Mouse (Mus musculus): ENCODE data around the gene Ros1. TPM values are rescaled to one million over a fixed set of nuclear protein-coding genes. Genes with fewer than 3 reads are reported as not detected.

Gene Ros1
- polyA plus RNA-seq, 1 experiment from 2014 or later = not detected

GRCm38 (mm10) chr10:52029421-52030080, 165.5 kb downstream of the Ros1 start:
- ATAC-seq (ENCODE audit: extremely low read depth, insufficient number of reproducible peaks, low FRiP score, low TSS enrichment) = no peak
- Histone ChIP-seq H3K27me3 (replicated peaks) (peaks cover 81% of the 10 kb centered on the region), H3K9ac (no peak overlapping the region), H3K4me2 (peak overlapping the region; percentile 51), H3K4me3 (peak overlapping the region; percentile 24), H3K4me1 (peaks cover 13% of the 10 kb centered on the region; the same call in 1 of the 2 replicates), H3K9me3 (no peaks in the 10 kb centered on the region), H3K27ac (replicated peaks) (no peak overlapping the region), H3K36me3 (no peaks in the 10 kb centered on the region)
- WGBS = 2% methylated on average over 10 of the region's 10 CpGs

- no peak overlapping the region for H3K4me3 ChIP-seq
- H3K9me3 ChIP-seq = no peaks in the 10 kb centered on the region
- no peaks in the 10 kb centered on the region for H3K36me3 ChIP-seq
- no peak overlapping the region for H3K9ac ChIP-seq
- 4% methylated on average over 11 of the region's 11 CpGs for WGBS
- no peak overlapping the region for H3K27ac ChIP-seq (replicated peaks)
- peaks cover 13% of the 10 kb centered on the region; the same call in 1 of the 2 replicates for H3K4me1 ChIP-seq
- no peak for ATAC-seq (ENCODE audit: extremely low read depth, insufficient number of reproducible peaks, low FRiP score, low TSS enrichment)
- peak overlapping the region; percentile 51 for H3K4me2 ChIP-seq
- peaks cover 89% of the 10 kb centered on the region for H3K27me3 ChIP-seq (replicated peaks)
These were observed 166.3 kb downstream of the Ros1 start for GRCm38 (mm10) chr10:52028561-52029370.

- peak overlapping the region; percentile 79 for H3K4me2 ChIP-seq
- peak overlapping the region; percentile 52 for H3K4me3 ChIP-seq
- no peak overlapping the region for H3K27ac ChIP-seq (replicated peaks)
- H3K36me3 ChIP-seq = no peaks in the 10 kb centered on the region
- H3K27me3 ChIP-seq (replicated peaks) = peaks cover 99% of the 10 kb centered on the region
- no peaks in the 10 kb centered on the region for H3K9me3 ChIP-seq
- peaks cover 21% of the 10 kb centered on the region for H3K4me1 ChIP-seq
- H3K9ac ChIP-seq = peak overlapping the region; percentile 60
- ATAC-seq (ENCODE audit: extremely low read depth, insufficient number of reproducible peaks, low FRiP score, low TSS enrichment) = no peak
- WGBS = 1% methylated on average over 61 of the region's 68 CpGs
These were observed 167.6 kb downstream of the Ros1 start for GRCm38 (mm10) chr10:52027161-52028035.

- H3K9ac ChIP-seq = no peak overlapping the region
- no peak overlapping the region for H3K4me2 ChIP-seq
- no peaks in the 10 kb centered on the region for H3K36me3 ChIP-seq
- no peak overlapping the region for H3K27ac ChIP-seq (replicated peaks)
- peaks cover 27% of the 10 kb centered on the region for H3K4me1 ChIP-seq
- H3K4me3 ChIP-seq = no peak overlapping the region
- ATAC-seq (ENCODE audit: extremely low read depth, insufficient number of reproducible peaks, low FRiP score, low TSS enrichment) = no peak
- H3K27me3 ChIP-seq (replicated peaks) = peaks cover 98% of the 10 kb centered on the region
- WGBS = 13% methylated on average over 7 of the region's 7 CpGs
- no peaks in the 10 kb centered on the region for H3K9me3 ChIP-seq
These were observed 169.2 kb downstream of the Ros1 start for GRCm38 (mm10) chr10:52025821-52026220.

- no peak overlapping the region for H3K4me2 ChIP-seq
- H3K36me3 ChIP-seq = no peaks in the 10 kb centered on the region
- H3K4me1 ChIP-seq = peaks cover 27% of the 10 kb centered on the region
- ATAC-seq (ENCODE audit: extremely low read depth, insufficient number of reproducible peaks, low FRiP score, low TSS enrichment) = no peak
- no peak overlapping the region for H3K27ac ChIP-seq (replicated peaks)
- no peaks in the 10 kb centered on the region for H3K9me3 ChIP-seq
- no peak overlapping the region for H3K9ac ChIP-seq
- peaks cover 99% of the 10 kb centered on the region for H3K27me3 ChIP-seq (replicated peaks)
- no peak overlapping the region for H3K4me3 ChIP-seq
- WGBS = 0% methylated on average over 1 of the region's 1 CpGs
These were observed 169.8 kb downstream of the Ros1 start for GRCm38 (mm10) chr10:52025291-52025690.

- WGBS = 13% methylated on average over 2 of the region's 2 CpGs
These were observed 171.0 kb downstream of the Ros1 start for GRCm38 (mm10) chr10:52024053-52024410.

GRCm38 (mm10) chr10:52023213-52024052, 171.6 kb downstream of the Ros1 start:
- no peak for ATAC-seq (ENCODE audit: extremely low read depth, insufficient number of reproducible peaks, low FRiP score, low TSS enrichment)
- Histone ChIP-seq H3K27me3 (replicated peaks) (peaks cover 97% of the 10 kb centered on the region), H3K9ac (no peak overlapping the region), H3K9me3 (no peaks in the 10 kb centered on the region), H3K4me3 (peak overlapping the region; percentile 58), H3K27ac (replicated peaks) (no peak overlapping the region), H3K4me1 (peaks cover 25% of the 10 kb centered on the region), H3K4me2 (peak overlapping the region; percentile 93), H3K36me3 (no peaks in the 10 kb centered on the region)
- WGBS = 4% methylated on average over 17 of the region's 17 CpGs

More at GRCm38 (mm10) chr10:52024053-52024410, 171.0 kb downstream of the Ros1 start:
- Histone ChIP-seq H3K36me3 (no peaks in the 10 kb centered on the region), H3K4me3 (no peak overlapping the region), H3K4me1 (peaks cover 26% of the 10 kb centered on the region), H3K9me3 (no peaks in the 10 kb centered on the region), H3K27me3 (replicated peaks) (peaks cover 97% of the 10 kb centered on the region), H3K27ac (replicated peaks) (no peak overlapping the region), H3K9ac (no peak overlapping the region), H3K4me2 (no peak overlapping the region)
- no peak for ATAC-seq (ENCODE audit: extremely low read depth, insufficient number of reproducible peaks, low FRiP score, low TSS enrichment)

GRCm38 (mm10) chr10:52022413-52023212, 172.4 kb downstream of the Ros1 start, which contains the start of gene Vgll2:
Vgll2 (plus strand) TSS chr10:52022502.
- H3K4me2 ChIP-seq = peak within 1 kb of the TSS; percentile 93
- no peak for ATAC-seq (ENCODE audit: extremely low read depth, insufficient number of reproducible peaks, low FRiP score, low TSS enrichment)
- no peaks in the 10 kb centered on the region for H3K36me3 ChIP-seq
- peak within 1 kb of the TSS; percentile 47 for H3K9ac ChIP-seq
- under 1% methylated on average over 55 of the region's 60 CpGs for WGBS
- H3K27me3 ChIP-seq (replicated peaks) = peaks cover 91% of the 10 kb centered on the region
- no peaks in the 10 kb centered on the region for H3K9me3 ChIP-seq
- no peak within 1 kb of the TSS for H3K27ac ChIP-seq (replicated peaks)
- H3K4me3 ChIP-seq = peak within 1 kb of the TSS; percentile 58
- peaks cover 20% of the 10 kb centered on the region for H3K4me1 ChIP-seq

- H3K4me1 ChIP-seq = peaks cover 14% of the 10 kb centered on the region
- 1% methylated on average over 13 of the region's 15 CpGs for WGBS
- no peaks in the 10 kb centered on the region for H3K36me3 ChIP-seq
- H3K4me2 ChIP-seq = peak overlapping the region; percentile 93
- peaks cover 87% of the 10 kb centered on the region for H3K27me3 ChIP-seq (replicated peaks)
- ATAC-seq (ENCODE audit: extremely low read depth, insufficient number of reproducible peaks, low FRiP score, low TSS enrichment) = no peak
- peak overlapping the region; percentile 58 for H3K4me3 ChIP-seq
- no peak overlapping the region for H3K27ac ChIP-seq (replicated peaks)
- peak overlapping the region; percentile 33; the same call in 1 of the 2 replicates for H3K9ac ChIP-seq
- H3K9me3 ChIP-seq = no peaks in the 10 kb centered on the region
These were observed 173.2 kb downstream of the Ros1 start for GRCm38 (mm10) chr10:52021736-52022394.

Measured in heart, embryonic 13.5 days (tissue).